Mouse (Mus musculus): ENCODE results near the gene Idh3g.
A peak's percentile ranks its signal among the peaks of the same experiment; 100 is the strongest.

The Idh3g gene

DNA sequence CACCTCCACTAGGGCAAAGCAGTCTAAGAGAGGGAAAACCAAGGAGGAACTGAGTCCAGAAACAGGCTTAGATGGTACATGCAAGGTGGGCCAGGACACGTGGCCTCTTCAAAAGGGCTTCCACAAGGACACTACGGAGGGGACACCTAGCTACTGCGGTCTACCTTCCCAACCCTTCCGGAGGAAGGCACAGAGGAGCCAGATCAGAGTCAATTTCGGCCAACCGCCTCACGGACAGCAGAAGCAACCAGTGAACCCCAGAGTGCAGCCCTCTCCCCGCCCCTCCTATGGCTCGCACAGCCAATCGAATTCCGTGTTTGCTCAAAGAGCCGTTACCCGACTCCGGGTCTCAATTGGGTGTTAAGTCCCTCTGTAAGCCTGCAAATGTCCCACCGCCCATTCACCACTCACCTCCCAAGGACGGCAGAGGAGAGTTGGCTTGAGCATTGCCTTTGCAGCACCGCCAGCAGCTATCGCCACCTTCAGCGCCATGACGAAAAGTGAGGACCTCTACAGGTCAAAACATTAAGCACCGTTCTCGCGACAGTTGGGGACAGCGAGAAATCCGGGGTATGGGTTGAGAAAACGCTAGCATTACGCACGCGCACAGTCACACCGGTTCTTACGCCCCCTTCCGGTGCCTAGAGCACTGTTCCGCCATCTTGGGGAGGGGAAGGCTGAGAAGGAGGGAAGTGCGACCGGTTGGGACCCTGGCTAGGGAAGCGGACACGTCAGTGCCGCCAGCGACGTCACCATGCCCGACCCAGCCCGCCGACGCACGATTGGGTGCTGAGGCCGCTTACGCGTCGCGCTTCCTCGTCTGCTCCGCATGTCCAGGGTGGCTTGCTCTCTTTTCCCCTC is at the start of gene Idh3g, which contains the start of gene Ssr4:
Gene Idh3g, minus strand, starts transcription at position 534 of the 861 bp plus-strand sequence.
Gene Ssr4, plus strand, starts transcription at position 665 of the 861 bp plus-strand sequence.
- peak; percentile 81 to 89 for DNase-seq (ENCODE audit: low spot score in 2 of 2)

DNA sequence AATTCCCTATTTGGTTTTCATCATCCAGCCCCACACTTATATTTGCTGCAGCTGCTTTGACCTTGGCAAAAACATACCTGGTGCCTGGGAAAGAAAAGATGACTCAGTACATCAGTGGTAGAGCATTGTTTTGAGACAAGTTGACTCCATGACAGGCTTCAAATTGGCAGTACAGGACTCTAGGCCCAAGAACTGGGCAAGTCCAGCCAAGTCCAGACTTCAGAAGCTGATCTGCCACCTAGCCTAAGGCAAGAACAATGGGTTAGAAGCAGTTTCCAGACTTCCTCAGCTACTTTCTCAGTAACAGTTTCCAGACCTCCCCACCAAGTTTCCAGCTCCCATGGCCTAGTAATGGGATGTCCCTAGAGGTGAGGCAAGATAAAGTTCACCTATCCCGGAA is 49.0 kb upstream of the Idh3g start:
- DNase-seq (ENCODE audit: low spot score in 2 of 2): no peak

DNA sequence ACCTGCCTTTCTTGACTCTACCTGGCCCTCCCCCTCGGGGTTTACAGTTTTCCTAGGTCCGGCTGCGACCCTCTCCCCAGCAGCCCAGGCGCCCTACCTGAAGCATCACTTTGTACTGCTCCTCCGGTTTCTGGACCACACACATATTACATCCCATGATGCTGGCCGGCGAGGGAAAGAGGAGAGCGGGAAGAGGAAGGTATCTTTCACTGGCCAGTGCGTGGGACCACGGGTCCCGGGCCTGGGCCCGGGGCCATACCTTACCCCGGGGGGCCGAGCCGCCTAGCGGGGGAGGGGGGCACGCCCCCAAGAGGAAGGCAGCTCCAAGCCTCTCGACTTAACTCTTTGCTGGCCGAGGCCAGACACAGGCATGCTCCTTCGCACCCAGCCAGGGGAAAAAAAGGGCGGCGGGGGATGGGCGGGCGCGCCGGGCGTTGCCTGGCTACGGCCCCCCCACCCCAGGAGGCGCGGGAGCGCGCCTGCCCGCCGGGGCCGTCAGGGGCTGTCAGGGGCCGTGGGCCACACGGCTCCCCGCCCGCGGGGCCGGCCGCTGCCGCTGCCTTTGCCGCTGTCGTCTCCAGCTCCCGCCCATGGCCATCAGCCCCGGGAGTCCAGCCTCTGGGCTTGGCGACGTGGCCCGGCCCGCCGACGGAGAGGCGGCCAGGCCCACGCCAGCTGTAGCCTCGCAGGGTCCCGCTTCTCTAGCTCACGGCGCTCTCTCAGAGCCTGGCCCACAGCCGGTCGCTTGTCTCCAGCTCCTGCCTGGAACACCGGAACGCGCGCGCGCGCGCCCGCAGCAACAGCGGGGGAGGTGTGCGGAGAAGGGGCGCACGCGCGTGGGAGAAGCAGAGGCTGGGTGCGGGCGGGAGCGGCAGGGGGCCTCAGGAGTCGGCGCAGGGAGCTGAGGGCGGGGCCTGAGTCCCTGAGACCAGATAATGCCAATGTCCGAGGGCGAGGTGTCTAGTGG is 37.8 kb upstream of the Idh3g start, which contains the start of gene Pdzd4:
Gene Pdzd4, minus strand, starts transcription at position 785 of the 967 bp plus-strand sequence.
- DNase-seq (ENCODE audit: low spot score in 2 of 2): peak in 1 of 2 experiments; percentile 35

DNA sequence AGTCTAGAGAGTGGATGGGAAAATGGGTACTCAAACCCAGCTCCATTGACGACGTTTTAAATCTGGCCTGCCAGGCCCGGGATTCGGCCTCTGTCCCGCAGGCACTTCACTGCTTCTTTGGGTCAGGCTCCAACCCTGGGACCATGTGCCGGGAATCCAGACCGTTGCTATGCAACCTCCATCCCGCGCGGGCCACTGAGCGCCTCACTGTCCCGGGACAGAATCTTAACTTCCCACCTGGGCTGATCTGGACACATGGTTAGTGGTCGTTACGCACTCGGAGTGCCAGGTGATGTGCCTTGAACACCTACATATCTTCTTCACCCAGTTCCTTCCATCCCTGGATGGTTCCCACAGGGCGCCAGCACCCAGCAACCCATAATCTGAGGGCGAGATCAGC is 37.0 kb upstream of the Idh3g start:
- DNase-seq (ENCODE audit: low spot score in 2 of 2): no peak

DNA sequence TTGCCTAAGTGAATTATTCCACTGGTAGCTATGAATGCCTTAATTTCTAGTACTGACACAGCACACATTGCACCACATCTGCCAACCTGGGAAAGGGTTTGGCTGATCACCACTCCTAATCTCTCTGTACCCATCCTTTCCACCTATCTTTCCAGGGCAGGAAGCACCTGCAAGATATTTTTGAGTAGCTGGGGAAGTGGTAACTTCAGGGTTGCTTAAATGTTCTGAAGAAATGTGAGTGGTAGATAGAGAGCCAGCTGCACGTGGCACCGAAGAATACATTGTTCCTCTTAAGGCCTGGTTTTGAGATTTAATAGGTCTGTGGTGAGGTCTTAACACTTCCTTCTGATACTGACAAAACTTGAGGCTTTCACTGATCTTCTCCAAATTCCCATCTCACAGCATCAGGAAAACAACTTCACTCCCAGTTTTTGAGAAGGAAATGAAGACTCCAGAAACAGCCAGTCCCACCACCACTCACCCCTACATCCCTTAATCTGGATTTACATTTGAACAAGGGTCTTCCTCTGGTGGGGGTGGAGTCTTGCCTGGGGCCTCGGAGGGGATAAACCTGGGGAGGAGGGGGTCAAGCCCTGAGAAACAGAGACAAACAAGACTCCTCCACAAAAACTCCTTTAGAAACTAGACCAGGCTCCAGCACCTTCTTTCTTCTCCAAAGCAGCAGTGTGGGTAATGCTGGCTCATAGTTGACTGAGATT is 30.1 kb upstream of the Idh3g start:
- no peak for DNase-seq (ENCODE audit: low spot score in 2 of 2)

DNA sequence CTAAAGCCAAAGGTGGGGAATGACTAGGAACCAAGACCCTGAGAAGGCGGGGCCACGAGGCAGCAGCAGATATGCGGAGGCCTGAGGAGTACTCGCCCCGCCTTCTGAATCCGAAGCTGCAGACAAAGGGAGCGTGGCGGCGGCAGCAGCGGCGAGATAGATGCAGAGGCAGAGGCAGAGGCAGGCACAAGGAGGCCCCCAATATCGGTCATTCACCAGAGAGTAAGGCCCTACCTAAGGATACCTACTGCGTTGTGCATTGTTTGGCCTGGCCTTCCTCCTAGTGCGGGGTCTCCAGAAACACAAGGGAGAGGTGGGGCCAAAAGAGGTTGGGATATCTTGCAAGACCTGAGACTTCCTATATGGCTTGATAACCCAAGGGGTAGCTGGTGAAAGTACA is 28.4 kb upstream of the Idh3g start:
- DNase-seq (ENCODE audit: low spot score in 2 of 2): no peak

DNA sequence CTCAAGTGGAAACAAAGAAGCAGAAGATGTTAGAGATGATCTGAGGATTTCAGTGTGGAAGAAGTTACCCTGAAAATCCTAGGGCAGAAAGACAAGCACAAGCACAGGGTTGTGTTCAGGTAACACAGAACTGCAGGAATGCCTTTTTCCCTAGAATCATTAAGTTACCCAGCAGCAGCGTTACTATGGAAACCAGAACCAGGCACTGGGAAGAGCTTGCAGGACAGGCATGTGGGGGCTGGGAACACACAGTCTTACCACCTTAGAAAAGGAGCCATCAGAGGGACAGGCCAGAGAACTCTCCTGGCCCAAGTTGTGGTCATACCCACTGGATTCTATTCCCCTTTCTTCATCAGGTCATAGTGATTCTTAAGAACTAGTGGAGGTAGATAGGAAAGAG is 19.1 kb upstream of the Idh3g start:
- DNase-seq (ENCODE audit: low spot score in 2 of 2): no peak

DNA sequence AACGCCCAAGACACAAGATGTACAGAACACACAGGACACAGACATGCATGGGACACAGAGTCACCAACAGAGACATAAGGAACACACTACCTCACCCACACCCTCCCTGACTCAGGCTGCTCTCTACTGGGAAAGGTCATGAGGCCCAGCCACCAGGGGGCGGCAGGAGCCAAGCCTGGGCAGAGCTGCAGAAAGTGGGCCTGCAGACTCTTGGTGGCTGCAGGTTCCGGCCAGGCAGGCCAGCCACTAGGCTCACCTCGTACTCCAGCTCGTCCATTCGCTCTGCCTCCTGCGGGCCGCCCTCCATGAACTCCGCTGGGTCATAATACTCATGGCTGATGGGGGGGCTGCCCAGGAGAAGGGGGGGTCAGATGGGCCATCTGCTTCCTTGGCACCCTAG is 11.8 kb upstream of the Idh3g start:
- peak; percentile 48 to 59 for DNase-seq (ENCODE audit: low spot score in 2 of 2)

DNA sequence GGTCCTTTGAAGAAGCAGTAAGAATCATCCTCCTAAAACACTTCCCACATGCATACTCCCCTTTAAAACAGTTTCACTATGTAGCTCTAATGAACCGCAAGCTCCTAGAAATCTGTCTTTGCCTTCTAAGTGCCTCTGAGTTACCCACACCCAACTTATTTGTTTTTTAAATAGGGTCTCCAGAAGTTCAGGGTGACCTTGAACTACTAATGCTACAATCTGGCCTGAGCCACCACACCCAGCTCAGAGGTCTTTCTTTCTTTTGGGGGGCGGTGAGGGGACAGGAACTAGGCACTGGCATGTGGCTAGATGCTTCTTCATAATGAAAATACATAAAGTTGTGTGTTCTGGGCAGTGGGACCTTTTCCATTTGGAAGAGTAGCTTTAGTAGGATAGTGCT is 10.8 kb upstream of the Idh3g start:
- DNase-seq (ENCODE audit: low spot score in 2 of 2): no peak

DNA sequence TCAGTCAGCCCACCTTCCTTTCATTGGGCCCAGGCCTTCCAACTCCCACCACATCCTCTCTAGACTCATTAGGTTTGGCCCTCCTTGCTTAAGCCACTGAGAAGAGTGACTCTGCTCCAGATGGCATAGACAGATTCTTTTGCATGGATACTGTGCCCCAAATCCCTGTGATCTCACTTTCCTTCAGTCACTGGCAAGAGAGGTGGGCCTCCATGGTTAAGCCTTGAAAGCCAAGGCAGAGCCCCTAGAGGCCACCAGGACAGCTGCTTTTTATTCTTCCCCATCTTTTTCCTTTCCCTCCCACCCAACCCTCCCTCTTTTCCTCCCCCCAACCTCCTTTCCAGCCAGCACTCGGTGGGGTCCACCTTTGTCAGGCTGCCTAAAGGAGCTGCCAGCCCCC is 6.8 kb upstream of the Idh3g start:
- DNase-seq (ENCODE audit: low spot score in 2 of 2): no peak

DNA sequence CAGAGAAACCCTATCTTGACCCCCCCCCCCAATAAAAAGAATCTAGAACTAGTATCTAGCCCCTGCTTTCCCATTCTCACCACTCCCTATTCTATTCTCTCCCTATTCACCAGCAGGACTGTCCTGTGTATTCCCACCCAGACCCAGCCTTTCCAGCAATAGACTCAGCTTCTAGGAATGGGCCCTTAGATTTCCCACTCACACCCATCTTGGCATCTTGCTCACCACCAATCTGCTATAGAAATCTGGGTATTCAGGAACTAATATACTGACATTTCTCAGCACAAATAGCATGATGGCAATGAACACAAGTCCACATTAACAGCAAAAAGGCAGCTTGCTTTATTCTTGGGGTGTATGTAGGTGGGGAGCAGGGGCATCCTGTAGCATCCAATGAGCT is 6.3 kb upstream of the Idh3g start:
- no peak for DNase-seq (ENCODE audit: low spot score in 2 of 2)

DNA sequence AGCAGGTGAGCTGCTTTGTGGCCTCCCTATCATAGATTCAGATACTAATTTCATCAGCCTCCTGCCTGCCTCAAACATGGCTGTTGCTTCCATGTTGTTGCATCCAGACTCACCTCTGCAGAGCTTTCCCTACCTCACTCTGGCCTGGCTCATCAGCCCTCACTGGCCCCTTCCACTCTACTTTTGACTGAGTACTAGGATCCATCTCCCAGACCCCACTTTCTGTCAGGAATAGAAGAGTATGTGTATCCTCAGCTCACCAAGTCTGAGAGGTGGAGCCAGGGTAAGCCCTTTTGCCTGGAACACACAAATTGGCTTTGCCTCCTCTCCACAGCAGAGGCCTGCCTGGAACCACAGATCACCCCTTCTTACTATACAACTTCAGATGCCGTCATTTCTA is 1.8 kb upstream of the Idh3g start:
- DNase-seq (ENCODE audit: low spot score in 2 of 2): no peak

DNA sequence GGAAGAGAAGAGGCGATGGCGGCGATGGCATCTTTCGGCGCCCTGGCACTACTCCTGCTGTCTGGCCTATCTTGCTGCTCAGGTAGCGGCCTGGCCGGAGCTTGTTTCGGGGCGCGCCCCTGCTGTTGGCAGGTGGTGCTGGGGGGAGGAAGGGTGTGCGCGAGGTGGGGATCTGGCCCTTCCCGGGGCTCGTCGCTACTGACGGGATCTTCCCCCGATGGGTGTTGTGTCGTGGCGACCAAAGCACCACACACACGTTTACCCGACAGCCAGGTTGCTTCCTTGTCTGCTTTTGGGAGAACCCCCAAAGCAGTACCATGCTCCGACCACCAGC is 495 bp upstream of the Idh3g start:
- DNase-seq (ENCODE audit: low spot score in 2 of 2): no peak

DNA sequence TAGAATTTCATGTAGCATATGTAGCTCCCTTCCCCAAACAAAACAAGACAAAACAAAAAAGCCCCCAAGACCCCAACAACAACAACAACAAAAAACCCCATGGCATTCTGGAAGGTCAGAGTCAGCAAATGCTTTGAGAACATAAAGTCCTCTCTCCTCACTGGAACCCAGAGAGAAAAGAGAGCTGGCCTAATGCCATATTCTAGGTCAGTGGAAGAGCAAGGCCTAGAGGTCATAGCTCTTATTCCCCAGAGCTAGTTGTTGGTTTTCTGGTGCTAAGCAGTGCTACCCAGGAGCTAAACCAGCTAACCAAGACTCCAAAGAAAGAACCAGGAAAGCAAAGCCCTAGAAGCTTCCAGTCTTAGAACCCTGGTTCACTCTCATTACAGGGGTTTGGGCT is 1.0 kb downstream of the Idh3g start:
- DNase-seq (ENCODE audit: low spot score in 2 of 2): no peak

DNA sequence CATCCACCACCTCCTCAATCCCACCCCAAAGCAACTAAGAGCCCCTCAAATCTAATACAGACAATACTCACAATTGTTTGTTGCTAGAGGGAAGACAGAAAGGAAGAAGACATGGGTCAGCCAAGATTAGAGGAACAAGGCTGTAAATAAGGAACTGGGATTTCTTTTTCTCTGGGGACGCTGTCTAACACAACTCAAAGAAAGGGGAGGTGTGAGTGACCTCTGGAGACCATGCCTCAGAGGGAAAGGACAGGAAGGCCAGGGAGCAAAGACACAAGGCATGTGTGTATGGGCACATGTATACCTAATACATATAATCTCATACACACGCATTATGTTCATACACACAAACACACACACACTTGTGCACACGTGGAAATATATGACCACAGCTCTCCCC is 4.5 kb downstream of the Idh3g start:
- DNase-seq (ENCODE audit: low spot score in 2 of 2): no peak

DNA sequence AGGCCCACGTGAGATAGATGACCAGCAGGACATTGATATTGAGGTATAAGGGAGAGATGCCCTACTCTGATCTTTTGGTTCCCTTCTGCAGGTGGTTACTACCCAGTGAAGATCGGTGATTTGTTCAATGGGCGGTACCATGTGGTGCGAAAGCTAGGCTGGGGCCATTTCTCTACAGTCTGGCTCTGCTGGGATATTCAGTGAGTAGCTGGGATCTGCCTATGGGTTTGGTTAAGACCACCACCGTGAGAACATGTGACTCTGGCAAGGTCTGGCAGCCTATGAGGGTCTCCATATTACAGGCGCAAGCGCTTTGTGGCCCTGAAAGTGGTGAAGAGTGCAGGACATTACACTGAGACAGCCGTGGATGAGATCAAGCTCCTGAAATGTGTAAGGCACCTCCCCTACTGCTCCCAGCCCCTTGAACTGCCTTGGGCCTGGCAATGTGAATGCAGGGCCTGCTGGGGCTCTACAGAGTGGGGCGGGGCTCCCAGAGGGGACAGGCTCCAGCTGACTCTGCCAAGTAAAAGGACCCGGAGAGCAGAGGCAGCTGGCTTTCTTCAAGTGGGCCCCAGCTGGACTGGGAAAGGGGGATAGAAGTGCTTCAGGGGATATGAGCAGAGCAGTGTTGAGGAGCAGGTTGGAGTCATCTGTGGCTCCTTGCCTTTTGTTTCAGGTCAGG is 11.8 kb downstream of the Idh3g start:
- no peak for DNase-seq (ENCODE audit: low spot score in 2 of 2)

DNA sequence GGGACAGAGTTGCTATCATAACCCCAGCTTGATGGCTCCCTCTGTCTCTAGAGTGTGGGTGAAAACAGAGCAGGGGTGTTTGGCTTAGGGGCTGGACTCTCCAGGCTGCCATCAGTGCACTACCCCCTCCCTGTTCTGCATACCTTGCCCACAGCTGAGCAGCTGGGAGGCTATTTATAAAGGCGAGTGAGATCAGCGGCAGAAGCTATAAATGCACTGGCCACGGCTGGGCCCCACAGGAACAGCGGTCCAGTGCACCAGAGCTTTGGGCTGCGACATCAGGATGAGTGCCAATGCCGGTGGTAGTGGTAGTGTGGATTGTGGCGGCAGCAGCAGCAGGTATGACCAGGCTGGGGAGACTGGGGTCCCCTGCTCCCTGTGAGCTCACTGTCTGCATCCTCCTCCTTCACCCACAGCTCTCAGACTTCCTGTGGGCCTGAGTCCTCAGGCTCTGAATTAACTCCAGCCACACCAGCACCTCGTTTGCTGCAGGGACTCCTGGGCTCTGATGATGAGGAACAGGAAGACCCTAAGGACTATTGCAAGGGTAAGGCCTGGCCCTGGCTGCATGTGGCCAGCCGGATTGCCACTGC is 12.4 kb downstream of the Idh3g start, which contains the start of gene Srpk3:
Gene Srpk3, plus strand, starts transcription at position 238 of the 593 bp plus-strand sequence.
- no peak for DNase-seq (ENCODE audit: low spot score in 2 of 2)

DNA sequence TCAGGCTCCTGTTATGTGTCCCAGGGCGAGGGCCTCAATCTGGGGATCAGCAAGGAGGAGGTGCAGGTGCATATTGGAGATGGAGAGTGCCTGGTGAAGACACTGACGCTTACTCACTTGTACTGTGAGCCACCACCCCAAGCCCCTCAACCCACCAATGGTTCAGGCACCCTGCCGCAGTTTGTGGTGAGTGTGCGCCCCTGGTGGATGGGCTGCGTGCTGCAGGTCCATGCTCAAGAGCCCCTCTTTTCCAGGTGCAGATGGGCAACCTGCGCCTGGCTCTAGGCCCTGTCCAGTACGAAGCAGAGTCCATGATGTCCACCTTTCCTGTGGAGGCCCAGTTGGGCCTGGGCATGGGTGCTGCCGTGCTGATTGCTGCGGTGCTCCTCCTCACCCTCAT is 19.4 kb downstream of the Idh3g start:
- DNase-seq (ENCODE audit: low spot score in 2 of 2): no peak

DNA sequence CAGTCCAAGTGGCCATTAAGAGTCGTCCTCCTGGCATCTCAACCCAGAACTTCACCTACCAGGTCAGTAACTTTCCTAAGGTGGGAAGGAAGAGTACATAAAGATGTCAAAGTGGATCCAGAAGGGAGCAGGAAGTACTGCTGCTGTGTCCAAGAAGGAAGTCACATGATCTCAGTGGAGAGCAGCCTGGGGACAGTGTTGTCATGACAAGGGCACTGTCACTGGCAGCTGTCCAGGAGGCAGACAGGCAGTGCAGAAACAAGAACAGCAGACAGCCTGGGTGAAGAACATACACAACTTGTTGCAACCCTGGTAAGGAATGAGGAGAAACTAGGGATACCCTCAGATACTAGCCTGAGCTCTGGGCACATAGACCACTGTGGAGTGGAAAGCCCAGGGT is 21.4 kb downstream of the Idh3g start:
- no peak for DNase-seq (ENCODE audit: low spot score in 2 of 2)

DNA sequence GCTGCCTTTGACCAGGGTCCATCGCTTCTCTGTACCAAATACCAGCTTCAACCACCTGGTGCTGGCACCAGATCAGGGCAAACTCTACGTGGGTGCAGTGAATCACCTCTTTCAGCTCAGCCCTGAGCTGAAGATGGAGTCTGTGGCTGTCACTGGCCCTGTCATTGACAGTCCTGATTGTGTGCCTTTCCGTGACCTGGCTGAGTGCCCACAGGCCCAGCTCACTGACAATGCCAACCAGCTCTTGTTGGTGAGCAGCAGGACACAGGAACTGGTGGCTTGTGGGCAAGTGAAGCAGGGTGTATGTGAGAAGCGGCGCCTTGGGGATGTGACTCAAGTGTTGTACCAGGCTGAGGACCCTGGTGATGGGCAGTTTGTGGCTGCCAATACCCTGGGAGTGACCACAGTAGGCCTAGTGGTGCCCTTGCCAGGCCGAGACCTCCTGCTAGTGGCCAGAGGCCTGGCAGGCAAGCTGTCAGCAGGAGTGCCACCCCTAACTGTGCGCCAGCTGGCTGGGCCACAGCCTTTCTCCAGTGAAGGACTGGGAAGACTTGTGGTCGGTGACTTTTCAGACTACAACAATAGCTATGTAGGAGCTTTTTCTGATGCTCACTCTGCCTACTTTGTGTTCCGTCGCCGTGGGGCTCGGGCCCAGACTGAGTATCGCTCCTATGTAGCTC is 27.9 kb downstream of the Idh3g start:
- DNase-seq (ENCODE audit: low spot score in 2 of 2): no peak

Data from urinary bladder, adult 18-20 months (tissue).